Mouse (Mus musculus): Measurements from ENCODE around the gene Nfix. TPM values are rescaled to one million over a fixed set of nuclear protein-coding genes. Genes with fewer than 3 reads are reported as not detected.

Nfix gene
- 17.7 and 18.2 TPM in 2 replicates for polyA plus RNA-seq (2012; rRNA removed)

DNA sequence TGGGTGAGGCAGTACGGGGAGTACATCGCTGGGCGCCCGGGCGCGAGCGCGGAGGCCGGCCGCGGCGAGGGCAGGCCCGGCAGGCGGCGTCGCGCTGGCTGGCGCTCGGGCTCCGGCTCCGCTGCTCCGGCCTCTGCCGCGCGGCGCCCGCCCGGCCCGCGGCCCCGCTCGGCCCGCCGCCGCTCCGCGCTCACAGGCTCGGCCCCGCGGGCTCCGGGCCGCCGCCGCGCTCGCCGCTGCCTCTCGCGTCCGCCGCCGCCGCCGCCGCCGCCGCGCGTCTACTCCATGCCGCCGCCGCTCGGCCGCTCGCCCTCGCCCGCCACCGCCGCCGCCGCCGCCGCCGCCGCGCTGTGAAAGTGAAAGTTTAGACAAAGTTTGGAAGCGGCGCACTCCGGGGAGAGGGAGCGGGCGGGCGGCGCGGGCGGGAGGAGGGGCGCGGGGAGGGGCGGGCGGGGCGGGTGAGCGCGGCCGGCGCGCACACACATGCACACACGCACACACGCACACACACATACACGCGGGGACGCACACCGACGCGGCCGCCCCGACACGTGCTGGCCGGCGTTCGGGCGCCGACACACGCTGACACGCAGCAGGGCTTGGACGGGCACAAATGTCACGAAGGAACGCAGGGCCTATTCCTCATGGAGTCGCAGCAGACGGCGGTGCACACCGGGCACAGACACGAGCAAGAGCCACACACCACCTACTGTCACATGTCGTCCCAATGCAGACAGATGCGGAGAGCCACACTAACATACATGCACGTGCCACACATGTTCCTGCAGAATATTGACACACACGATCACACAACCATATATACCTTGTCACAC, at the start of gene Nfix:
Gene Nfix (minus strand): TSS at position 346 of the 833 bp plus-strand sequence.
- 25% methylated on average over 121 of the region's 125 CpGs for WGBS
- Histone ChIP-seq H3K4me1 (replicated peaks; ENCODE audit: control insufficient read depth, insufficient read depth, low read length) (peaks cover 8% of the 10 kb centered on the region; the same call in 1 of the 2 replicates), H3K36me3 (ENCODE audit: control insufficient read depth, insufficient read depth, low read length) (no peaks in the 10 kb centered on the region), H3K27me3 (ENCODE audit: control insufficient read depth, insufficient read depth, low read length) (no peaks in the 10 kb centered on the region; the same call in 1 of the 2 replicates), H3K27ac (ENCODE audit: control insufficient read depth, insufficient read depth, low read length) (no peak within 1 kb of the TSS), H3K4me3 (ENCODE audit: control insufficient read depth, insufficient read depth, low read length) (peak within 1 kb of the TSS; percentile 52)
- TF ChIP-seq POLR2A (IDR thresholded peaks at IDR 0.05; ENCODE audit: control insufficient read depth, extremely low read depth, insufficient read depth, low read length, poor library complexity) (no peak), CTCF (IDR thresholded peaks at IDR 0.05; ENCODE audit: borderline replicate concordance, control insufficient read depth, extremely low read depth, insufficient read depth, low read length, poor library complexity) (no peak)
- peak; percentile 48 for DNase-seq

DNA sequence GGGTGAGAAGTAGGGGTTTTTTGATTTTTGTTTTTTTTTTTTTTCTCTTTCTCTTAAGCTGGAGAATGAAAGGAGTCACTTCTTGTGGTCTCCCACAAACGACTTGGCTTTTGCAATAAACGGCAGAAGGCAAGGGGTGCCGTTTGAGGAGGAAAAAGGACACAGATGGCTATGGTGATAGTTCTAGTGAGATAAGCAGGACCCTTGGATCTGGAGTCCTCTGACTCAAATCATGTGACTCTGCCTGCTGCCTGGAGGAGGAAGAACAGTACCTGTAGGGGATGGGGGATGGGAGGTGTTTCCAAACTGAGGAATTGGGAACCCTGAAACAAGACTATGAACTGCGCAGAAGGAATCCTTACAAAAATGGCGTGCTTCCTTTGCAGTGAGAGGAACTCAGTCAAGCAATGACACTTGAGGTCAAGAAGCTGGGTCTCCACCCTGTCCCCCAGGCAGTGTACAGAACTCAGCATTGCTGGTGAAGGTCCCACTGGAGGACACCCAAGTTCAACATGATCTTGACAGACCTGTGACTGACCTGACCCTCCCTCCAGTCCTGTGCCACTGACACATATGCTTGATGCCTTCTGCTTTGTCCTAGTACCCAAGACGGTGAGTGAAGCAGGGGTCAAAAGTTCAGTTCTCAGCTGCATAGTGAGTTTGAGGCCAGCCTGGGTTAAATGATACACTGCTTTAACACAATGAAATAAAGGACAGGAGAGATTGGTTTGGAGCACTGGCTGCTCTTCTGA, 47.7 kb upstream of the Nfix start:
- WGBS = 4% methylated on average over 6 of the region's 6 CpGs
- DNase-seq = peak; percentile 29
- Histone ChIP-seq H3K4me1 (replicated peaks; ENCODE audit: control insufficient read depth, insufficient read depth, low read length) (peaks cover 14% of the 10 kb centered on the region), H3K36me3 (ENCODE audit: control insufficient read depth, insufficient read depth, low read length) (peaks cover 19% of the 10 kb centered on the region), H3K4me3 (ENCODE audit: control insufficient read depth, insufficient read depth, low read length) (no peak overlapping the region), H3K27ac (ENCODE audit: control insufficient read depth, insufficient read depth, low read length) (peak overlapping the region; percentile 84), H3K27me3 (ENCODE audit: control insufficient read depth, insufficient read depth, low read length) (no peaks in the 10 kb centered on the region)
- no peak for TF ChIP-seq CTCF (IDR thresholded peaks at IDR 0.05; ENCODE audit: borderline replicate concordance, control insufficient read depth, extremely low read depth, insufficient read depth, low read length, poor library complexity)
- TF ChIP-seq POLR2A (IDR thresholded peaks at IDR 0.05; ENCODE audit: control insufficient read depth, extremely low read depth, insufficient read depth, low read length, poor library complexity) = no peak

DNA sequence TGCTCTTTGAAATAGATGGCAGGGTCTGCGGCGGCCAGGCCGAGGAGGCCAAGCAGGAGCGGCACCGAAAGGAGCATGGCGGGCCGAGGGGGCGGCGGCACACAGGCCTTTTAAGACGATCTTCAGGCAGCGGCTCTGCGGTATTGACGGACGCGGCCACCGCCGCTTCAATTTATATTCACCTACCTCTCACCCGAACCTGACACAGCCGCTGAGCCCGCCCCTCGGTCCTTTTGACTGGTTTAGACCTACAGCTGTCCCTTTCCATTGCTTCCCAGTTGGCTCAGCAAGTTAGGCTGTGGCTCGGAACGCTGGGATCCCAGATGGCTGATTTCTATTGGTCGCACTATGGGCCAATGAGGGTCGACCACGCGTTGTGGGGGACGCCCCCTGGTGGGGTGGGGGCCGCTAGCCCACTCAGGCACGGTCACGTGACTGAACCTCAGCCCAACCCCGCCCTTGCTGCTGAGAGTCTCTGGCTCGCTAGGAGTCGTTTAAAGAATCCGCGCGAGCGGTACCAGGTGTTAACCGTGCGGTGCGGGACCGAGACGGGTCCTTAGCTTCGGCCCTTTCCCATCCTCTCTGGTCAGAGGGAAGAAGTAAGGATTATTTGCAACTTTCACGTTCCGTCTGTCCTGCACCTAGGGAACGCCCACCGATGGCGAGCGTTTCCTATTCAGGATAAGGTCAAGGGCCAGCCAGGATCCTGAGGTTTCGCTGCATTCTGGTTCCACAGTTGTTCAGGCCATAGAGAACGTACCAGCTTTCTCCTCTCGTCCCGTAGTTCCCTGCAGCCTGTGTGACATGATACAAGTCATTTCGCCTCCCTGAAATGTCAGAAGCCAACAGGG, 46.8 kb upstream of the Nfix start, which contains the start of gene Calr:
Gene Calr (minus strand): TSS at position 213 of the 851 bp plus-strand sequence.
- peaks cover 23% of the 10 kb centered on the region for H3K36me3 ChIP-seq (ENCODE audit: control insufficient read depth, insufficient read depth, low read length)
- DNase-seq = peak; percentile 99
- peaks cover 14% of the 10 kb centered on the region for H3K4me1 ChIP-seq (replicated peaks; ENCODE audit: control insufficient read depth, insufficient read depth, low read length)
- peak; percentile 96 for TF ChIP-seq POLR2A (IDR thresholded peaks at IDR 0.05; ENCODE audit: control insufficient read depth, extremely low read depth, insufficient read depth, low read length, poor library complexity)
- peak; percentile 53; the same call in 1 of the 2 replicates for TF ChIP-seq CTCF (IDR thresholded peaks at IDR 0.05; ENCODE audit: borderline replicate concordance, control insufficient read depth, extremely low read depth, insufficient read depth, low read length, poor library complexity)
- peak within 1 kb of the TSS; percentile 84 for H3K27ac ChIP-seq (ENCODE audit: control insufficient read depth, insufficient read depth, low read length)
- WGBS = under 1% methylated on average over 55 of the region's 55 CpGs
- peak within 1 kb of the TSS; percentile 81 for H3K4me3 ChIP-seq (ENCODE audit: control insufficient read depth, insufficient read depth, low read length)
- no peaks in the 10 kb centered on the region for H3K27me3 ChIP-seq (ENCODE audit: control insufficient read depth, insufficient read depth, low read length)

DNA sequence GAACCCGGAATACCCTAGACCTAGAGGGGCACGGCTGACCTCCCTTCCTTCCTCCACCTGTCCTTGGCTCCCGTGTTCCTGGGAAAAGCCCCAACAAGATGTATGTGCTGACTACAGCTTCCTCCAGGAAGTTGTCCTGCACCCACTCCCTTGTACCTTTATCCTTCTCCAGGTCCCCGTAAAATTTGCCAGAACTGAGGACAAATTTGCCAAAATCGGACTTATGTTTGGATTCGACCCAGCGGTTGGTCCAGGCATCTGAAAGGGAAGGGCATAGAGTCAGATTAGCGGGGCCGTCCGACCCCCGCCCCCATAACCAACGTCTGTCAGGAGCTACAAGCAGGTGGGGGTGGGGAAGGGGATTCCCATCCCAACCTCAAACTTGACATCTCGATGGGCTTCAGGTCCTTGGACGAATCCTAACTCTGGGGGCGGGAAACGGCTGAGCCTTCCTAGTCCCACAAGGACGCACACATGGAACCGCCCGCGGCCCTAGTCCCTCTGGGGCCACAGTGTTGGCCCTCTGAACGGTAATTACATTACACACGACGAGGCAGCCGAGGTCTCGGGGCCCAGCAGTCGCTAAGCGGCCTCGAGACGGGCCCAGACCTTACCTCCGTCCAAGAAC, 46.1 kb upstream of the Nfix start:
- Histone ChIP-seq H3K4me1 (replicated peaks; ENCODE audit: control insufficient read depth, insufficient read depth, low read length) (peaks cover 14% of the 10 kb centered on the region), H3K36me3 (ENCODE audit: control insufficient read depth, insufficient read depth, low read length) (peaks cover 25% of the 10 kb centered on the region), H3K4me3 (ENCODE audit: control insufficient read depth, insufficient read depth, low read length) (peak overlapping the region; percentile 81), H3K27ac (ENCODE audit: control insufficient read depth, insufficient read depth, low read length) (peak overlapping the region; percentile 39), H3K27me3 (ENCODE audit: control insufficient read depth, insufficient read depth, low read length) (no peaks in the 10 kb centered on the region)
- TF ChIP-seq CTCF (IDR thresholded peaks at IDR 0.05; ENCODE audit: borderline replicate concordance, control insufficient read depth, extremely low read depth, insufficient read depth, low read length, poor library complexity) = no peak
- no peak for TF ChIP-seq POLR2A (IDR thresholded peaks at IDR 0.05; ENCODE audit: control insufficient read depth, extremely low read depth, insufficient read depth, low read length, poor library complexity)
- DNase-seq = peak; percentile 17
- under 1% methylated on average over 30 of the region's 30 CpGs for WGBS

DNA sequence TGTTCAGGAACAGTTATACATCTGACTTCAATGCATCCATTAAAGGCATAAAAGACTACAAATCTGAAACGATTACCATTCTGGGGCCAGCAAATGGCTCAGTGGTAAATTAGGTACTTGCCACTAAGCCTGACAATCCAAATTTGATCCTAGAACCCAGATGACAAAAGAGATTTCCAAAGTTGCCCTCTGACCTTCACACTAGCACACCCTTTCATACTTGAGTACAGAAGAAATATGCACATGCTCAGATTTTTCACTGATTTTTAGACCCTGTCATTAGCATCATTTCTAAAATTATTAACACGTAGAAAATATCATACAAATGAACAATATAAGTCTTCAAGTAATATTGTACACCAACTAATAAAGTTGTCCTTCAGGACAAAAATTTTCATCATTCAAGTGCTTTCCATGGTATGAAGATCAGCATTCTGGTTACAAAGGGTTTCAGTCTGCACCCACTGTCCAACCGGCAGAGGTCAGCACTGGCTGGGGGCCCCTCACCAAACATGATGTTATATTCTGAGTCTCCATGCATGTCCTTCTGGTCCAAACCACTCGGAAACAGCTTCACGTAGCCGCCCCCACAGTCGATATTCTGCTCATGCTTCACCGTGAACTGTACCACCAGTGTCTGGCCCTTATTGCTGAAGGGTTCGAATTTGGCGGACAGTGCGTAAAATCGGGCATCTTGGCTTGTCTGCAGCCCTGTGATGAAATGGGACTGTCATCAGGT, 45.4 kb upstream of the Nfix start:
- DNase-seq = no peak
- TF ChIP-seq POLR2A (IDR thresholded peaks at IDR 0.05; ENCODE audit: control insufficient read depth, extremely low read depth, insufficient read depth, low read length, poor library complexity) = no peak
- no peak for TF ChIP-seq CTCF (IDR thresholded peaks at IDR 0.05; ENCODE audit: borderline replicate concordance, control insufficient read depth, extremely low read depth, insufficient read depth, low read length, poor library complexity)
- no peaks in the 10 kb centered on the region for H3K27me3 ChIP-seq (ENCODE audit: control insufficient read depth, insufficient read depth, low read length)
- H3K27ac ChIP-seq (ENCODE audit: control insufficient read depth, insufficient read depth, low read length) = no peak overlapping the region
- H3K36me3 ChIP-seq (ENCODE audit: control insufficient read depth, insufficient read depth, low read length) = peaks cover 25% of the 10 kb centered on the region
- H3K4me3 ChIP-seq (ENCODE audit: control insufficient read depth, insufficient read depth, low read length) = peak overlapping the region; percentile 81
- 10% methylated on average over 12 of the region's 12 CpGs for WGBS
- H3K4me1 ChIP-seq (replicated peaks; ENCODE audit: control insufficient read depth, insufficient read depth, low read length) = peaks cover 14% of the 10 kb centered on the region

All from thymus, adult 2 months (tissue).